In genomic region chr16:73864625-73865024, GRCm38 (mm10) we compare ENCODE assay signal across 16 mouse cellular contexts.
DNase-seq lines count a peak whose midpoint lies in the region; ATAC-seq and TF ChIP-seq lines count a peak whose summit lies in the region.
"Had no signal": no experiment of that assay in that cellular context is flagged by ENCODE, and none has a peak within 500 bp of the region (broad histone marks: within the 10 kb centered on the region; RNA-seq: fewer than 3 reads in every experiment).

No protein-coding gene starts in this region.

- peak overlapping the region; percentile 23; the same call in 1 of the 2 replicates for H3K4me2 ChIP-seq in hindbrain, embryonic 15.5 days
- H3K4me2 ChIP-seq: embryonic facial prominence, embryonic 12.5 days; liver, embryonic 12.5 days had no signal

- no peaks in the 10 kb centered on the region for H3K9me3 ChIP-seq in hindbrain, embryonic 15.5 days
- H3K9me3 ChIP-seq: embryonic facial prominence, embryonic 12.5 days; liver, embryonic 12.5 days had no signal

- H3K4me1 ChIP-seq in hindbrain, embryonic 15.5 days (replicated peaks) = peaks cover 18% of the 10 kb centered on the region
- H3K4me1 ChIP-seq: liver, embryonic 12.5 days had no signal

- no peaks in the 10 kb centered on the region for H3K27me3 ChIP-seq in hindbrain, embryonic 15.5 days
- H3K27me3 ChIP-seq: CH12.LX; embryonic facial prominence, embryonic 12.5 days; liver, embryonic 12.5 days had no signal

- 22% methylated on average over 9 of the region's 9 CpGs for WGBS in hindbrain, embryonic 15.5 days

- ATAC-seq in cerebellum, adult (ENCODE audit: insufficient number of reproducible peaks, low FRiP score, low TSS enrichment) = peak; percentile 64; the same call in 1 of the 2 replicates
- 0 out of 2 replicates have a peak, but pooled peaks have one; percentile 45 for ATAC-seq in hindbrain, embryonic 15.5 days (ENCODE audit: low FRiP score, low read depth)
- ATAC-seq: liver, embryonic 12.5 days; lung, postnatal 0 days had no signal

- H3K4me3 ChIP-seq in hindbrain, embryonic 15.5 days = no peak overlapping the region
- H3K4me3 ChIP-seq: embryonic facial prominence, embryonic 12.5 days; liver, embryonic 12.5 days had no signal

- no peak for TF ChIP-seq CTCF in brain, embryonic 14.5 days (IDR thresholded peaks at IDR 0.05; ENCODE audit: borderline replicate concordance, extremely low read depth, insufficient read depth, insufficient read length)

- DNase-seq in cerebellum, adult 9-11 months = no peak
- peak; percentile 16 for DNase-seq in heart, postnatal 4 days
- no peak for DNase-seq in heart, adult 11 months
- peak; percentile 68 for DNase-seq in brain, embryonic 14.5 days (ENCODE audit: low read depth)
- no peak for DNase-seq in frontal cortex, postnatal 25 days (ENCODE audit: low spot score in 2 of 2)
- no peak for DNase-seq in adrenal gland, adult 2 months
- DNase-seq: cerebellum, adult 8-10 months; gastrocnemius, postnatal 25 days; kidney, adult 9 months; right cerebral cortex, postnatal 14 days had no signal

- H3K36me3 ChIP-seq in hindbrain, embryonic 15.5 days = no peaks in the 10 kb centered on the region
- H3K36me3 ChIP-seq: embryonic facial prominence, embryonic 12.5 days; liver, embryonic 12.5 days had no signal

- TF ChIP-seq POLR2A in brain, embryonic 14.5 days (IDR thresholded peaks at IDR 0.05; ENCODE audit: borderline replicate concordance, extremely low read depth, insufficient read depth, insufficient read length, poor library complexity, severe bottlenecking) = no peak

- H3K9ac ChIP-seq in hindbrain, embryonic 15.5 days = no peak overlapping the region
- H3K9ac ChIP-seq: embryonic facial prominence, embryonic 12.5 days; liver, embryonic 12.5 days had no signal

- peak overlapping the region; percentile 45; the same call in 1 of the 2 replicates for H3K27ac ChIP-seq in hindbrain, embryonic 15.5 days (replicated peaks)
- H3K27ac ChIP-seq: embryonic facial prominence, embryonic 12.5 days; liver, embryonic 12.5 days had no signal

Comparison
In these comparisons a context has a peak if more than half of its experiments do, and no peak if none do; other contexts are left out.
1. DNase-seq: peak in heart, postnatal 4 days (single experiment) and brain, embryonic 14.5 days (single experiment); none in cerebellum, adult 9-11 months (single experiment), heart, adult 11 months (single experiment), frontal cortex, postnatal 25 days (0 of 2) and adrenal gland, adult 2 months (single experiment).